Mouse (Mus musculus): ENCODE data around the gene Mtrex. TPM values are rescaled to one million over a fixed set of nuclear protein-coding genes. Genes with fewer than 3 reads are reported as not detected.

The Mtrex gene
- polyA plus RNA-seq (2012): 2.1 and 3.0 TPM in 2 replicates

DNA sequence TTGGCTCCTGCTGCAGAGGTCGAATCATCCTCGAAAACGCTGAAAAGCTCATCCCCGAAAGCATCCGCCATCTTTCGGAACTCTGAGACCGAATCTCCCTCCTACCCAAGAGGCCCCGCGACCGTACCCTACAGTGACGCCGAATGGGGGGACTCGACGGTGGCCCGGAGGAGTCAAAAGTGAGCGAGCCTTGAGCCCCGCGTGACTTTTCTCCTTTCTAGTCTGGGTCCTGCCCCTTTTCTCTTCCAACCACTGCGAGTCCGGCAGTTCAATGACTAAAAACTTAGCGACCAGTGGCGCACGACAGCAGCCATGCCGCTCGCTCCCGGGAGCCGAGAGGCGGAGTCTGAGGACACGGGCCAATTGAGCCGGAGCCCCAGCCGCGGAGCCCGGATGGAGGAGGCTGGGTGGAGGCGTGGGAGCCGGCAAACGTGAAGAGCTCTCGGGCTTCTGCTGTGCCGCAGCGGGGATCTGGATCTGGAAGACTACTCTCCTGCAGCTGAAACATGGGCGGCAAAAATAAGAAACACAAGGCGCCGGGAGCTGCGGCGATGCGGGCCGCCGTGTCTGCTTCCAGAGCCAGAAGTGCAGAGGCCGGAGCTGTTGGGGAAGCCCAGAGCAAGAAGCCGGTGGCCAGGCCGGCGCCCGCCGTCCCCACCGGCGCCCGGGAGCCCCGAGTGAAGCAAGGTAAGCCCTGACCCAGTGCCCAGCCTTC is at the start of gene Mtrex, which contains the start of gene Dhx29:
TSS of gene Mtrex (minus strand) at position 112 of the 715 bp plus-strand sequence.
TSS of gene Dhx29 (plus strand) at position 168 of the 715 bp plus-strand sequence.
- TF ChIP-seq GATA1 (IDR thresholded peaks at IDR 0.05; ENCODE audit: low read length): no peak

DNA sequence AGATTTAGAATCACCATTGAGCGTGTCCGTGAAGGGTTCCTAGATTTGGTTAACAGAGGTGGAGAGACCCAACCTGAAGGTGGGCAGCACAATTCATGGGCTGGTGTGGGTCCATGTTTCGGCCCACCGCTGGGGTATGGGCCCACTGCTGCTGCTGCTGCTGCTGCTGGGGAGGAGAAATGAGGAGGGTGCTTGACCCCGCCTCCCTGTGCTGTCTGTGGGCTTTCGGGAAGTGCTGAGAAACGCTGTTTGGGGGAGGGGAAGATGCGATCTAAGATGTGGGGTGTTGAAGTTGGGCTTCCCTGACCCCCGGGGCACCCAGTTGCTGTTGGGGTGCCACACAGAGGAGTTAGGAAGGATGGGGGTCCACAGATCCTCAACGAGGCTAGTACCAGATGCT is 49.5 kb upstream of the Mtrex start:
- no peak for TF ChIP-seq GATA1 (IDR thresholded peaks at IDR 0.05; ENCODE audit: low read length)

DNA sequence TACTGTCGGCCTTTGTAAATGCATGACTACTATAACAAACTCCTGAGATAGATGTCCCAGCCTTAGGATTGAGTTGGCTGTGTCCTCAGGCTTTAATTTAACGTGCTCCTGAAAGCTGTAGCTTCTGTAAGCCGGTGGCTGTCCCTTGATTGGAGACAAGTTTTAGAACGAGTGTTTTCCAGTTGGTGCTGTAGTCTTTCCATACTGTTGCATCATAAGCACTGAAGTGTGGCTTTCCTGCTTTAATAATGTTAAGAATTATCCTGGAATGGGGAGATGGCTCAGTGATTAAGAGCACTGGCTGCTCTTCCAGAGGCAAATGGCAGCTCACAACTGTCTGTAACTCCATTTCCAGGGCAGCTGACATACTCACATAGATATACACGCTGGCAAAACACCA is 40.1 kb upstream of the Mtrex start:
- TF ChIP-seq GATA1 (IDR thresholded peaks at IDR 0.05; ENCODE audit: low read length): no peak

DNA sequence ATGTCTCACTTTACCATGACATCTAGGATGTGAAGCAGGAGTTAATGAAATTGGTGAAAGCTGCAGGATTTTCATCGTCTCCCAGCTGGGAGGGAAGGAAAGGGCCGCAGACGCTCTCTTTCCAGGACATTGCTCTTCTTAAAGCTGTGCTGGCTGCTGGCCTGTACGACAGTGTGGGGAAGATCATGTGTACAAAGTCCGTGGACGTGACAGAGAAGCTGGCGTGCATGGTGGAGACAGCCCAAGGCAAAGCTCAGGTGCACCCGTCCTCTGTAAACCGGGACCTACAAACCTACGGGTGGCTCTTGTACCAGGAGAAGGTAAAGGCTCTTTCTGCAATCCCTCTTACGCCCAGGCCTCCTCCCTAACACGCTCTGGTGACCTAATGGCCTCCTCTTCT is 37.2 kb upstream of the Mtrex start:
- no peak for TF ChIP-seq GATA1 (IDR thresholded peaks at IDR 0.05; ENCODE audit: low read length)

DNA sequence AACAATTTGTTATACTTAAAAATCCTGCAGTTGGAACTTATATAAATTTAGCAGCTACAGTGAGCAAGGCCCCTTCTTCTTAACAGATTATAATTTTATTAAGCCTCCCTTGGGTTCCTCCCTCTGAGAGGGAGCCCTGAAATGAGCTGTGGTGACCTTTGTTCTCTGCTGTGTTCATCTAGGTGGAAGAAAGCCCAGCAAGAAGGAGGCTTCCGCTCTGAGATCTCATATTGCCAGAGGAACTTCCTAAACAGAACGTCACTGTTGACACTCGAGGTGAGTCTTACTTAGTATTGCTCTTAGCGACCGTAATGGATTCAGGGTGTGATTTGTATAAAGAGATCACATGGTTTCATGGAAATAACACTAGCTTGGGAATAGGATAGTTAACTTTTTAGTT is 35.9 kb upstream of the Mtrex start:
- no peak for TF ChIP-seq GATA1 (IDR thresholded peaks at IDR 0.05; ENCODE audit: low read length)

DNA sequence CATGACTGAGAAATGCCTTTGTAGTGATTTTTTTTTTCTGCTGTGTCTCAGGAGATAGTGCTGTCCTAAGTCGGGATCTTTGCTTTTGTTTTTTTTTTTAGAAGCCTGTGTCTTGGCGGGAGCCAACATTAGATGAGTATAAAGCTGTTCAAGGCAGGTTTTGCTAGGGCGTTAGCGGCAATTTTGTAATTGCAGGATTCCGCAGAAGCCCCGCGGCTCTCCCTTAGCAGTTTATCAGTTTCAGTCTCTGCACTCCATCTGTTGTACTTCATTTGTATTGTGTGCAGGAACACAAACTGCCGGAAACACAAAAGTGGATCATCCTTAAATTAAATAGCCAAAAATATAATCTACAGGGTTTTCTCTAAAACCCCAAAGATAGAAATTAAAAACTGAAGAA is 26.9 kb upstream of the Mtrex start:
- no peak for TF ChIP-seq GATA1 (IDR thresholded peaks at IDR 0.05; ENCODE audit: low read length)

DNA sequence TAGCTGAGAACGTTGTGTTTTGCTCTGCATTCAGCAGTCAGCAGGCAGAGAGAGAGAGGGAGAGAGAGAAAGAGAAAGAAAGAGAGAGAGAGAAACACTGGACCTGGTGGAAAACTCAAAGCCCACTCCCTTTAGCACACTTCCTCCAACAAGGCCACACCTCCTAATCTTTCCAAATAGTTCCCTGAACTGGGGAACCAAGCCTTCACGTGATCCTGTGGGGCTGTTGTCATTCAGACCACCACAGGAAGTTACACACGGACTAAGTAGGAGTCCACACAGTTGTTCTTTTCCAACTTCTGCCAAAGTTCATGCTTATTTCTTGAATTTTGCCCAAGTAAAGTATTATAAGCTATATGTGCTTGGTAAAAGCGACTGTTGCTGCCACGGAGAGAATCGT is 18.7 kb upstream of the Mtrex start:
- no peak for TF ChIP-seq GATA1 (IDR thresholded peaks at IDR 0.05; ENCODE audit: low read length)

DNA sequence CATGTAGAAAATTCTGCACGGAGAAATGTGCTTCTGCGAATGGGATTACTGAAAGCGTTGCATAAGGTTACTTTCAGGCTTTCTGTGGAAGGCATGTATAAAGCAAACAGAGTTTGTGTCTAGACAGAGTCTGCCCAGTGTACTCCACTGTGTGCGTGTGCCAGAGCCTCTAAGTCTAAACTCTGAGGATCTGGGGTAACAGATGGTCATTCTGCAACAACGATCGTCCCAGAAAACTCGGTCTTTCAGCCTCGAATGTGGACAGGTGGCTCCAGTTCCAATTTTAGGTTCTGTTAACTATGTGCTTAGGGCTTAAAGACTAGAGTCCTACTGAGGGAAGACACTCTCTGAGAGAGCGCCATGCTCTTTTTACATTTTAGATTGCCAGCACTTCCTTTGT is 18.1 kb upstream of the Mtrex start:
- no peak for TF ChIP-seq GATA1 (IDR thresholded peaks at IDR 0.05; ENCODE audit: low read length)

DNA sequence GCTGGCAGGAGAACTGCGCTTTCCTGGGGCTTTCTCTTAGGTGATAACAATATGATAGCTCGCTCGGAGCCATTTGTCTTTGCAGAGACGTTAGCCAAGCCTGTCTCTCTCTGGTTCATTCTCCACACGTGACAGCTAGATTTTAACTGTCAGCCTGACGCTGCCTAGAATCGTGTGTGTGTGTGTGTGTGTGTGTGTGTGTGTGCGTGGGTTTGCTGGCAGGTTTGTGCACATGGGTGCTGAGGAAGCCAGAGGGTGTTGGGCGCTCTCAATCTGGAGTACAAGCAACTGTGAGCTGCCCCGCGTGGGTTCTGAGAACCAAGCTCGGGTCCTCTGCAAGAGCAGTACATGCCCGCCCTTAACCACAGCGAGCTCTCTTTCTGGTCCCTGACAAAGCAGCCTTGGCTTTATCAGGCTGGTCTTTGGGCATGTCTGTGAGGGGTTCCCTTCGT is 14.7 kb upstream of the Mtrex start:
- no peak for TF ChIP-seq GATA1 (IDR thresholded peaks at IDR 0.05; ENCODE audit: low read length)

DNA sequence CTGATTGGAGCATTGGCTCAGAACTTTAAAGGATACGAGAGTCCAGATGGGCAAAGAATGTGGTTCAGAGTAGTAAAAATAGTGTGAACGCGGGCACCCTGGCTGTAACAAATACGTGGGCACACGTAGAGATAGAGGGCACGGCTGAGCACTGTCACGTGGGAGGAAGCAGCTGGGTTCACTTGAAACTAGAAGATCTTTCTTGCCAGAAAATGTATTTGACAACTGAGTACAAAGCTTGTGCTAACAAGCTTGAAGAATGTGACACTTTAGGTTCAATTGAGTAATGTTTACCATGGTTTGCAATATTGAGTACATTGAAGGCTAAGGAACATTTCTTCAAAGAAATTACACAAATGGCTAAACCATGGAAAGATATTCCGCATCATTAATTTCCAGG is 10.9 kb upstream of the Mtrex start:
- TF ChIP-seq GATA1 (IDR thresholded peaks at IDR 0.05; ENCODE audit: low read length): no peak

DNA sequence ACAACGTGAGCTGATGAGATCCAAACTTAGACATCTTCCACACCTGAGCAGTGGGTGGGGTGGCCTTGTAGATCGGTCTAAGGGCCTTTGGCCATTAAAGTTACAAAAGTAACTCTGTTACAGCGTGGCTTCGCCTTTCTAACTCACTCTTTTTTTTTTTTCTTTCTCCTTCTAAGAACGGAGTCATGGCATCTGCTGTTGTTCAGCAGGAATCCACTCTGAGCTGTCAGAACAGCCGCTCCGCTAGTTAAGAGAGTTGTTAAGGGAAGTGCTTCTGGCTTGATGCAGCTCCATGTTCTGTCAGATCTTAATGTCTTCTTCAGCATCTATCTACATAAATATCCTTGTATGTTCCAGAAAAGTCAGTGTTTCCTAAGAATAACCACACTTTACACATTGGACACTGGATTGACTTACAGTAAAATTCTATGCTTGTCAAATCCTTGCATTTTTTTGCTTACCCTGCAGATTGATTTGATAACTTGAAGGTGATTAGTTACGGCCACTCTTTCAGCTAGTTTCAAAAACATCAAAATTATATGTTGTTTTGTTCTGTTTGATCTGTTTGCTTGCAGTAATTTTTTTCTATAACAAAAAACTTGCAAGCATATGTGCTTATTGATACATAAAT is 955 bp upstream of the Mtrex start:
- TF ChIP-seq GATA1 (IDR thresholded peaks at IDR 0.05; ENCODE audit: low read length): no peak

DNA sequence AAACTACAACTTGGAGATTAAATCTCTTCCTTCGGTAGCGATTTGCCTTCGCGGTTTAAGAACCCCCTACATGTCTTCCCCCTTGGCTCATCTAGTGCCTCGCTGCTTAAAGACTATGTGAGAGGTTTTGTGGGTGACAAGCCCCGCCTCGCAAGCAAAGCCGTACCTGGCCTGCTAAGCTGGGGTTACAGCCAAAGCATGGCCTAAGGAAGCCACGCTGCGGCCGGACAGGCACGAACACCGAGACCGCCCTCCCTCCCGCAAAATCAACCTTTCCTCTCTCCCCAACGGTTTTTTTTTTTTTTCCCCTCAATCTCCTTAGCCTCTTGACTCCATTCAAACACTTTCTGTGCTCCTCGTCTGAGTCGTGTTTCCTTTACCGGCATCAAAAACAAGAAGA is 402 bp downstream of the Mtrex start:
- no peak for TF ChIP-seq GATA1 (IDR thresholded peaks at IDR 0.05; ENCODE audit: low read length)

DNA sequence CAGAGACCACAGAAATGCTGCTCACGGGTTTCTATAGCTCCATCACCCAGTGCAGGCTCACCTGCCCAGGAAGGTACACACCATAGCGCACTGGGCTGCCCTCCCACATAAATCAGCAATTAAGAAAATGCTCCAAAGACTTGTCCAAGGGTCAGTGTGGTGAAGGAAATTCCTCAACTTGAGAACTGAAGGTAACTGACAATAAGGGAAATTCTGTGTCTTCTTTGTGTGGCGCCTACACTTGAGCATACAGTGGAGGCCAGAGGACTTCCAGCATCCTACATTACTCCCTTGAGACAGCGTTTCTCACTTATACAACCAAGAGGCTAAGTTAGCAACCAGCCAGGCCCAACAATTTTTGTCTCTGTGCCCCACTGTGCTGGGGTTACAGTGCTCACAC is 1.2 kb downstream of the Mtrex start:
- TF ChIP-seq GATA1 (IDR thresholded peaks at IDR 0.05; ENCODE audit: low read length): no peak

DNA sequence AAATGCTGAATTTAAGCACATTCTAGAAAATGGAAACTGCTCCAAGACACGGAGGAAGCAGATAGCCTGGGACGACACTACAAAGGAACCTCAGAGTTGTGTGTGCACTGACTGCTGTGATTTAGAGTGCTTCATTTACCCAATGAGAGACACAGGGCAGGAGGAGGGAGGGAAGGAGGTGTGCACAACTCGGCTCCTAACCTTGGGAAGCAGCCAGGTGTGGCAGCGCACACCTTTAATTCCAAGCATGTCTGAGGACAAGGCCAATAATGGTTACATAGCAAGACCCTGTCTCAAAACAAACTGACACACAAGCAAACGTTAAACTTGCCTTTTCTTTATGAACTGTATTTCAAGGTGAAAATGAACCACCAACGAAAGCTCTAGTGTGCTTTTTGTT is 1.9 kb downstream of the Mtrex start:
- no peak for TF ChIP-seq GATA1 (IDR thresholded peaks at IDR 0.05; ENCODE audit: low read length)

DNA sequence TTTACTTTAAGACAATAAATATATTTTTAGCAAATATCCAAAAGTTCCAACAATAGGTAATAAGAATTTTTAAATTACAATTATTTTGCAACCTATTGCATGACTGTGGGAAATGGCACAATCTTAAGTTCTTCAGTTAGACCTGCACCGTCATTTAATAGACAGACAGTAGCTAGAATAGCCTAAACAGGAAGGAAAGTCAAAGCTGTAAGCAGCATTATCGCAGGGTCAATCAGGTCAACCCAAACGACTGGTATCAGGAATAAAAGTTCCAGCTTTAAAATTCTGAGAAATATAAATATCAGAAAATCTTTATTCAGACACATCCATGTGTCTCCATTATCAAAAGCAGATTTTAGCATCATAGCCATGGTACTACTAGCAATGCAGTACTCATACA is 6.3 kb downstream of the Mtrex start:
- no peak for TF ChIP-seq GATA1 (IDR thresholded peaks at IDR 0.05; ENCODE audit: low read length)

DNA sequence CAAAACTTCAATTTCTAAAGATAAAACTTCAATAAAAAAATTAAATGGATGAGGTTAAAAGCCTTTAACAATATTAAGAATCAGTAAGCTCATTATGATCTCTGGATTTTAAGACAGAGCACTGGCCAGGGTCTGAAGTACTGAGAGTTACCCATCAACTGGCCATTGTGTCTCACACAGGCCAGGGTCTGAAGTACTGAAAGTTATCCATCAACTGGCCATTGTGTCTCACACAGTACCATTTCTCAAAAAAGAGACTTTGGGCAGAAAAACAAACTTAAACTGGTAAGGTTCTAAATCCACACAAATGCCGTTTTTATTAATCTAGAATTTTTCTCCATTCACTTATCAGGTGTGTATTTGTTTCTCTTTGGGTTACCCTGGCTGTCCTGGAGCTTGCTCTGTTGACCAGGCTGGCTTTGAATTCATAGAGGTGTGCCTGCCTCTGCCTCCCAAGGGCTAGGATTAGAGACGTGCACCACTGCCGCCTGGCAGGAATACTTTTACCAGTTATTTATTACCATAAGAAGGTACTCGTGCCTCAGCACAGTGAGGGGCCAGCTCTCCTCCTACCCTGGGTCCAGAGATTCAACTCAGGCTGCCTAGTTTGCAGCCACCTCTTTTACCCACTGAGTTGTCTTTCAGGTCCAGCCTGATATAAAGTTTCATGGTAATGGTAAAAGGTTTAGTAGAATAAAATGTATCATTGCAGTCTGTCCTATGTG is 7.9 kb downstream of the Mtrex start:
- TF ChIP-seq GATA1 (IDR thresholded peaks at IDR 0.05; ENCODE audit: low read length): no peak

All from G1E-ER4 (cell line).